Mouse (Mus musculus) thymus, adult 18-20 months (tissue): ENCODE results near the gene Cped1.

ENCODE experiments used
- DNase-seq, 2 experiments: peaks; one replicate each; pipeline ENCODE4 v3.0.0; 2022; ENCODE audit warnings: mixed read lengths in 2 of 2

The Cped1 gene

DNA sequence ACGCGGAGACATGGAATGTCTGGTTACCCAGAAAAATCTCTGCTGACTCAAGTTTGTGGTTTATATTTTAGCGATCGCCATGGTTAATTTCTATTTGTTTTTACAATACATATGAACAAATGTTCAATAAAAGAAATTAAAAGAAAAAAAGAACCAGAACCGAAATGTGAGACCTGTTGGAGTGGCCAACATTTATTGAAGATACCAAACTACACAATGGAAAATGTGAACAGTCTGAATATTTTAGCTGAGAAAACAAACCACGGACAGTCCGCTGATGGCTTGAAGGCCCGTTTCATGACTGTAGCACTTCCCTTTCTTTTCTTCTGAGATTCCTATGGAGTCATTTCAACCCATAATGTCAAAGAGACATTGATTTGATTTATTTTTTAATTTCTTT lies 201.3 kb downstream of the Cped1 start:
- DNase-seq: no peak

DNA sequence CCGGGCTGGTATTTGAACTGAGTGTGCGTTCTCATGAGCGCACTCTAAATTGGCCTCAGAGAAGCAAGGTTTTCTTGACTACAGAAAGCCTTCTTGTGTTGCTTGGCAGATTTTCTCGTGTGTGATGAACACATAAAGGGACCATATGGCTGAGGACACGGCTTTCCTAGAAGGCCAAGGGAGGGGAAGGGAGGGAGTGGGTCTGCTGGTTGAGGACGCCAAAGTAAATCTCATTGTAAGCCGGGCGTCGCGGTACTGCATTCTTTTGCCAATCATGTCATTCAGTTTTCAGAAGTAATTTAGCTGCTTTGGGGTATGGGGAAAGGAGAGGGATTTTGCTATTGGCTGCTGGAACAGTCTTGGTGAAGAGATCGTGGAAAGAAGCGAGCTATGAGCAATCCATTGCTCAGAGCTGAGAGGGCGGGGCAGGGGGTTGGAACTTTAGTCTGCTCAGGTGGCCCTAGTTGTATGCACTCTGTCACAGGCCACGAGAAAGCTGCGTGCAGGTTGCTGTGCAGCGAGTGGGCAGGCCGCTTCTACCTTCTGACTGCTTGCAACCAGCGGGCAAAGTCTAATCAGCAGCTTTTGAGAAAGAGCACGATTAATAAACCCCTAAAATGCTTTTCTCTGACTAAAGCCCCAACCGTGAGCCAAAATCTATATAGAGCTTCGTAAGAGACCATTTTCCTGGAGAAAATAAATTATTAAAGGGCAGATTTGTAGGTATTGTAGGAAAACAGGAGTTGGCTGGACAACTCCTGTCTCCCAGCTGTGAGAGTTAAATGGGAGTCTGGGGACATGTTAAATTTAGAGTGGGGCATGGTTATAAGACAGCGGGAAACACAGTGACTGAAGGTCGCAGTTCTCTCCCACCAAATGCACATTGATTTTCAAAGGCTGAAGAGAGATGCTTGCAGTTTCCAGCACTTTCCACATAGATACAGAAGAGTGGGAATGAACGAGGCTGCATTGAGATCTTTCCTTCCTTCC lies 203.9 kb downstream of the Cped1 start:
- DNase-seq: no peak

DNA sequence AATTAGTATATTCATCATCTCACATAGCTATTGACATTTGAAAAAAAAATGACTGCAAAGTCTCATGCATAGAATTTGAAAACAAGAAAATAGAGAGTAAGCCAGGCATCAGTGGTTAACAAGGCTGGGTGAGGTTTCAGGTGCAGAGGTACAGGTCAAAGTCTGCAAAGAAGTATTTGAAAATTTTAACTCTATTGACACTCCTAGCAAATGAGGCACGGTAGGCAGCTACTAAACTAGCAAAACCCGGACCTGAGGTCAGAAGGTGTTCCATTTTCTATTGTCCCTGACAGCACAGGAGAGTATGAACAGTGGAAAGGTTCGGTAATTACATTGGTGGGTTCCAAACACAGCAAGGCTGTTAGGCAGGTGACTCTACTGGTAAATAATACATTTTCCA lies 212.9 kb downstream of the Cped1 start:
- DNase-seq: no peak

DNA sequence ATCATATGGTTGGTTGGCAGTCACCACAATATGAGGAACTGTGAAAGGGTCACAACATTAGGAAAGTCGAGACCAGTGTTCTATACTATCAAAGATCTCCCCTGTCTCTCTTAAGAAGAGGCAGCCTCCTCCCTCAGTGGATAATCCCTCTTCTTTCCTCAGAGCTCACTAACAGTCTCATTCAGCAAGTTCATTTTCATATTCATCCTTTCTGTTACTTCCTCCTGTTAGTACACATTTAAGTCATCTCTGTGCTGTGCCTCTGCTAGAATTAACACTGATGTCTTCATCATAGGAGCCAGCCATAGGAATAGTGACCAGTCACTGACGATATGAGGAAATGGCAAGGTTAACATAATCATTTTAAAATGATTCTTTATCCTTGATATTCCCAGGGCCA lies 213.8 kb downstream of the Cped1 start:
- no peak for DNase-seq

DNA sequence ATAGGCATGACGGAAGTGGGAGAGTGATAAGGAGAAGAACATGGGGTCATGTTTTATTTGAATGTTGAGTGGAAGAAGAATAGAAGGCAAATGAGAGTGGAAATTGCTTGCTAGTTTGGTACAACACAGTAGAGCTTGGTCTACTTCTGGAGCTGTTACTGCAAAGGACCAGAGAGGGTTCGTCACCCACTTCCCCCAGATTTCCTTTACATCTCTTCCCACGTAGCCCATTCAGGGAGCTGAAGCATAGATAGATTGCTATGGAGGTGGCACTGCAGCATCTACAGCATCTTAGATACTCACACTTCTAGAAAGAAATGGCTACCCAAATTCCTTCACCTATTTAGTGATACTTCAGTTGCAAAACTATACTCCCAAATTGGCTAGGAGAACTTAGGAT lies 214.4 kb downstream of the Cped1 start:
- no peak for DNase-seq

DNA sequence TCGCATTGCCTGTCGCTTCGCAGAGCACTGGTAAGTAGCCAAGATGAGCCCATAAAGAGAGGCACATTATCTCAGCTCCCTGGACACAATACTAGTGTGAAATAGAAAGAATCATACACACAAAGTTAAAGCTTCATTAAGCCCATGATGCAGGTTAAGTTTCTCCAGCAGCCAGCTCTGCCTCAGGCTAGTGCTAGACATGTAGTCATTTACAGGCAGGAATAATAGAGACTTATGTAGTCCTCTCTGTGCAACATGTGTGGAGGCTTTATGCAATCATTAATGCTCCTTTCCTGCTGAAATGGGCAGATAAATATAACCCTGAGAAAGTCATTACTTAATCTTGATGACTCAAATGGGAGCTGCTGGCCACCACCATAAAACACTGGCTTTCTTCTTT lies 216.2 kb downstream of the Cped1 start:
- no peak for DNase-seq

DNA sequence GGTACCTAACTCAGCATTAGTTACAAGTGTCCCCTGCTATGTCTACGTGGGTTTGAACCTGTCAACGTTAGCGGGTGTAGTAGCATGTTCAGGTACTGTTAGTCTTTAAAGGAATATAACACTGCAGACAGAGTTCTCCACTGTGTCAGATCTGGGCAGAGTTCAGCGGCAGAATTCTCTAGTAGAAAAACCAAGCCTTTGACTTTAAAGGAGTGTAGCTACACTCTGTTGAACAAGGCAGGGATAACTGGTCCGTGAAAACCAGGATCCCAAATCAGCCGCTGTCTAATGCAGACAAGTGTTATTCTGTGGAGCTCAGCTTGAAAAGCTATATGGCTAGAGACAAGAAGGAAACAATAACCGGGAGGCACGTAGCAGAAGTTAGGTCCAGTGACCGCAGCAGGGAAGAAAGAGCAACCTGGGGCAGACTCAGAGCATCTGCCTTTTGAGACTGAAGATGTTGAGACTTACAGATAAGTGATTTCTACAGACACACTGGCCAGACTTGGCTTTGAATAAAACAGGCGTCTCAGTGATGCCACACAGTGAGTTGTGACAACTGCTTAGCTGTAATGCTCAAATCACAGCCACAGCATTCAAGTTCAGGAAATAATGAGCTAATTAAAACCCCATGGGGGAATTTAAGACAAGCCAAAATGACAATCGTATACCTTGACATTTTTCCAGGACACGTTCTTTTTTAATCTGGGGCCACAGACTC lies 219.5 kb downstream of the Cped1 start:
- DNase-seq: no peak

DNA sequence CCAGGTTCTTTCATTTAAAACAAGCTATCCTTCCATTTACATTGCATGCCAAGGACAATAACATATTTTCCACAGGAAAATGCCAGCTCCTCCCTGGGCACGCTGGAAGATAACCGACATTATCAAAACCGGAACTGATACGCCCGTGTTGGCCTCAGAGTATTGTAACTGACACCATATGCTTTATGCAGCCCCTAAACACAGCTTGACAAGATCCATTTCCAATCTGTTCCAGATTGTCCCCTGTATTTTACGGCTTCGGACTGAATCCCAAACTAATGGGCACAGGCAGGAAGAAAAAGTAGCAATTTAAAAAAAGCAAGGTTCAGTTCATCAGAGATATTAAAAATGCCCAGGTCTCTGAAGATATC lies 220.0 kb downstream of the Cped1 start:
- no peak for DNase-seq

DNA sequence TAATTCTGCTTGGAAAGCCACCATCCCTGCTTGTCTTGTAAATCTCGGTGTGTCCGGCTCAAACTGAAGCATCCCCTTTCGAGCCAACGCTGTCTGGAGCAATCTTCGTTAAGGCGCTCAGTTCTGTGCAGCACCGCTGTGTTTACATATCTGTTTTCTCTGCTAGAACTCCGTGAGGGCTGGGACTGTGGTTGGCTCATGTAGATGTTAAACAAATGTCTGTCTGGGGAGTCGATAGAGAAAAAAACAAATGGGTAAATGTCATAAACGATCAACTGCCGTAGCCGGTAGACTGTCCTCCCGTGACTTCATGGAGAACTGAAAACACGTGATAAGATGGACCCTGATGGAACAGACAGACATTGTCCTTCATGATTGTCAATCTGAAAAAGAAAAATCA lies 220.5 kb downstream of the Cped1 start:
- DNase-seq: no peak

DNA sequence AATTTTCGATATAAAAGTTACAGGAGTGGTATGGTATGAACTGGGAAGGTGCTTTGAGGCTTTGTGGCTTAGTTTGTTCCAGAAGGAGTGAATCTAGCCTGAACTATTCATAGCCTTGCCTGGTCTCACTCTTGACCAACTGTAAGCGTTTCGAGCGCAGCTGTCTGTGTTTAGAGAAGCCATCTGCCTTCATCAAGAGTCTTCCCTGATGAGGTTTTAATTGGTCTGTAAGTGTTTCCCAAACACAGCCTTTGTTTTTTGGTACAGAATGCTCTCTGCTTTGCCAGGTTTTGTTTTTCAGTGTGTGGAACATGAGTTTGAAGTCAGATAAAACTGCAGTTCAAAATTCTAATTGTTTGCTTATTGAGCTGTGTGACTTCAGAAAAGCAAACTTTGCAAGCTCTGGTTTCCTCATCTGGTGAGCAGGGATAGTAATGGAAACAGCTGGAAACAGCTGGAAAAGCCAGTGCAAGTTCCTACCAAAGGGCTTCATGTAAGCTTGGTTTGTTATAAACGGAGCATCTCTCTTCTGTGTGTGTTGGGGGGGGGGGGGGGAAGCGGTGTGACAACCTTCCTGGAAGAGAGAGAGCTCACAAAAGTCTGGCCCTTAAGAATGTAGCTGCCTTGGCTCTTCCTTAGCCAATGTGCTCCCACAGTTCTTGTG lies 221.0 kb downstream of the Cped1 start:
- no peak for DNase-seq

DNA sequence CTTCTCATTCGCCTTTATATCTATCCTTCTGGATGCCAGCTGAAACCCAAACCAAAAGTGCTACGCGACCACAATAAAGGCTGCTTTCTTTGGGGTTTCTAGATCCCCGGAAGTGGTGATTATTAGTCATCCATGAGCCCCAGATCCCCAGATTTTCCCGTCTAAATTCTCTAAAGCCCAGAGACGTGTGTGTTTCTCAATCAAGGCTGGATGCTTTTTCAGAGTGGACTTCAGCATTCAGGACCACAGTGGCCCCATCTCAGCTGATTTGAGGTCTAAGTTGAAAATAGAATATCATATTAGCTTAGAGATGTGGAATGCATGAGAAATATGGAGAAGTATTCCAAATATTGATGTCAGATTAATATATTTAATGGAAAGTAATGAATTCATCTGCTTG lies 226.4 kb downstream of the Cped1 start:
- no peak for DNase-seq

DNA sequence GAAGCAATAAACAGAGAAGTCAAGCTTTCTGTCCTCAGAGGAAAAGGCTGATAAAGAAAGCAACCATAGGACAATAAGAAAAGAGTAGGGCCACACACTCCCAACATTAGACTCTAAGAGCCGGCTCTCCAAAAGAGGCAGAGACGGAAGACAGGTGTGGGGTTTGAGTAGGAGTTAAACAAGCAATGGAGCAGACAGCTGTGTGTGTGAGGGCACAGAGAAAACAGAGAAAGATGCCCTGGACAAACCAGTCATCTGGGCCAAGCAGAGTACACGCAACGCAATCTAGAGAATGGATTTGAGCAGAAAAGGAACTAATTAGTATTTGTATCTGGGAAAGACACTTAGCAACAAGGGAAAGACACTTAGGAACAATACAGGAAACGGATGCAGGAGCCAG lies 227.5 kb downstream of the Cped1 start:
- no peak for DNase-seq

DNA sequence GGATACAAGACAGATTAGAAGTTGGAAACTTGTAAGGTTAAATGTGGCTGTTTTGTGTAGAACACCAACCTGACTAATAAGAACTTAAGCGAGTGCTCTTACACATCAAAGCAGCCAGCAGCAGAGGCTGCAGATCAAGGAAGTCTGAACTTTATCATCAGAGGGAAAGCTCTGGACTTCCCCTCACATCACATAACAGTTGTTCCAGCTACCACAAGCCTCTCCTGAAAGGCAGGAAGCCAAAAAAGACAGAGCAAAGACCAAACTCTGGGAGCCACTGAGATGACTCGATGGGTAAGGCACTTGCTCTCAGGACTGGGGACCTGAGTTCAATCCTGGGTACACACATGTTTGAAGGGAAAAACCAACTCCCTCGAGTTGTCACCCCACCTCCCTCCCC lies 228.1 kb downstream of the Cped1 start:
- no peak for DNase-seq

DNA sequence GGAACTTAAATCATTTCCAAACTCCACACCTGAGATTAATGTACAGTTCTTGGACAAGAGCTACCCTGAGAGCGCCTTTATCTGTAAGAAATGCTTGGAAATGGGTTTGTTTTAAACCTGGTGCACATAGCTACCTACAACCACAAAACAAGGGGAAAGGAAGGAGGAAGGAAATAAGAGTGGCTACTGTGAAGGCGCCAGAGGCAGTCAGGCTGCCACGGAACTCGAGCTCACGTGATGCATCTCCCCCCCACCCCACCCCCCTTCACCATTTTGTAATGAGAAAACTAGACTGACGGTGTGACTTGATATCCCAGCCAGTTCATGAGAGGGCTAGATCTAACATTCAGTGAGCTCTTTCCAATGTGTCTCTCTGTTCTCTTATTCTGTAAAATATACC lies 228.9 kb downstream of the Cped1 start:
- DNase-seq: no peak

DNA sequence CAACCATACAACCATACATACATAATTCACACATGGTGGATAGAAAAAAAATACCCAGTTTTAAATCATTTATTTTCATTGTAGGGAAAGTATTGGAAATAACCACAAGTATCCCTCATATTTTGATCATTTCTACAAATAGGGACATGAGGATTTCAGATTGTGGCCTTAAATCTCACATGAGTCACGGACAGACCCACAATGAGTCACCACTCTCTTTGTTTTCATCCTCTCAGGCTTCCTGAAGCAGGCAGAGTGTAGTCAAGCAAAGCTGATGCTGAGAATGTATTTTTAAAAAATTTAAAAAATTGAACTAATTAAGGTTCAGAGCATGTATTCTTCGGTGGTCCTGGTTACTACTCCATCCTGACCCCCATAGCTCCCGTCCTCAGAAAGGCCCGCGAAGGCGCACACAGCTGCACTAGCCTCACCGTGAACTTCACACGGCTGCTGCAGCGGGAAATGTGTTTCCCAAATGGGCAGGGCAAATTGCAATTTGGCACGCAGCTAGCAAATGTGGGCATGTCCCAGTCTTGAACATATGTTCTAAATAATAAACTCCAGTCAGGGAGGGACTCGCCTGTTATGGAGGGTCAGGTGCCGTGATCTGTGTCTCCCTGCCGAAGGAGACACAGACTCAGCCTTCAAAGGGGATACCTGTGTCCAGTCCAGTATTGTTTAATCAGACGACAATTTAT lies 230.7 kb downstream of the Cped1 start:
- DNase-seq: no peak

DNA sequence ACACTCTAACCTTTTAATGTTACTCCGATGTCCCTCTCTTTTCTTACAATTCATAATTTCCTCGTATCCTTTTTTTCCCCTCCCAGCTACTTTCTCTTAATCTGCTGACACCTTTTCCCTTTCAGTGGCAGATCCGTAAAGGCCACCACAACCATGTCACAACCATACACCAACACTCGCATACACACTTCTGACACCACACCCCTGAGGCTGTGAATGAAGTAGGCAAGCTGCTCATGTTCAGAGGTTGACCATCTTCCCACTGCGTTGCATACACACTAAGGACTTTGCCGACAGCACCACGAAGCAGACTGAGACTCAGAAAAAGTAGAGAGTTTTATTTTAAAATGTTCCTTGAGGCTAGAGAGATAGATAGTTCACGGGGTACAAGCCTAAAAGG lies 235.4 kb downstream of the Cped1 start:
- no peak for DNase-seq

DNA sequence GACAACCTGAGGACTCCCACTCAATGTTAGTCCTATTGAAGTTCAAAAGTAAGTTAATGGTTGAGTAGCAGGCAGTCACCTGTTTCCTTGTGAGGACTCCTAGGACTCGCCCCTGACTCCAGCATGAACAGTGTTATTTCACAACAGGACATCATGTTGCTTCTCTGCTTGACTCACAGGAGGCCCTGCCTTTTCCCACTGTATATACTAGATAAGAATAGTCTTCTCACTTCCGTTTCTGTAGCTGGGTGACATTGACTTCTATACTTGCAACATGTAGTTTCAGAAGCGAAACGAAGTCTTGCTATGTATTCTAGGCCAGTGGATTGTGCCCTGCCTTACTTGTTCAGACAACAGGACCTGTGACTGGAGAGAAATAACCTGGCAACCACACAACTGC lies 236.4 kb downstream of the Cped1 start:
- DNase-seq: no peak

DNA sequence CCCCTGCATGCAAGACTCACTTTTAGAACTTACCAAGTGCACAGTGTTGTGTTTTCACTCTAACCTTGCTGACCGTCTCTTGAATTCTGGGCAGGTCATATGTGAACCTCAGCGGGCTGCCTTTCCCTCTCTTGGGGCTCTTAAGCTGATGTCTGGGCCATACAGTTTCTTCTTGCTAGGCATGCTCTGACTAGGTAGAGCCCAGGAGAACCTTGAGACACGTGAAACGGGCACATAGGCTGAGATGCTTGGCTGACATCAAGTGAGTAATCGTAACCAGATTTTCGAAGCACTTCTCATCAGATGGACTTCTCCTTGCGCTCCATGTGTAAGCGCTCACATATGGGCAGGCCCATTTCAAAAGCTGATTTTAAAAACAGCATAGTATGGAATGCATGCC lies 237.2 kb downstream of the Cped1 start:
- no peak for DNase-seq

DNA sequence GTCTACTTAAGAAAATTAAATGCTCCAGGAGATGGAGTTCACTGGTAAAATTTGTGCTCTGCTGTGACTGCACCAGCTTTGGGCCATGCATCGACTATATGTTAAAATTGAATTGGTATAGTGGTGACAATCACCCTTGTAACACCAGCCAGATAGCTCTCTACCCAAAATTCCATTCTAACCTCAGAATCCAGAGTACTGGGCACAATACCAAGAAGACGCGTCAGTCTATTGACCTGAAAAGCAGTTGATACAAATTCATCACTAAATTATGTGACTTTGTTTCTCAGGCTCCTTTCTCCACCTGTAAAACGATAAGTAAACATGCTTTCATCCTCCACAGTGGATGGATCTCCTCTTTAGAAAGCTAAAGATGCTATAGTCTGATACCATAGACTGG lies 238.6 kb downstream of the Cped1 start:
- no peak for DNase-seq

DNA sequence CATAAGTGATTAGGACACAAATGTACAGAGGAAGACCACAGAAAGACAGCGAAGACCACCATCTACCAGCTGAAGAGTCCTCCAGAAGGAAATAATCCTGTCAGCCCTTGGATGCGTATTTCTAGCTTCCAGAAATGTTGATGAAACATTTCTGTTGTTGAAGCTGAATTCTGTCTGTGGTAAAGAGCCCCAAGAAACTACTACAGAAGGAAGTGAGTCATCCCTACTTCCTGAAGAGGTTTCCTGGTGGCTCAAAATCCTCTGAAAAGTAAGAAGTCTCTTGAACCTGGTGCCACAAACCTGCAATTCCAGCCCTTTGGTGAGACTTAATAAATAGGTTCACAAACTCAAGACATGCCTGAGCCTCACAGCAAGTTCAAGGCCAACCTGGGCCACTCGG lies 245.5 kb downstream of the Cped1 start:
- DNase-seq: no peak

DNA sequence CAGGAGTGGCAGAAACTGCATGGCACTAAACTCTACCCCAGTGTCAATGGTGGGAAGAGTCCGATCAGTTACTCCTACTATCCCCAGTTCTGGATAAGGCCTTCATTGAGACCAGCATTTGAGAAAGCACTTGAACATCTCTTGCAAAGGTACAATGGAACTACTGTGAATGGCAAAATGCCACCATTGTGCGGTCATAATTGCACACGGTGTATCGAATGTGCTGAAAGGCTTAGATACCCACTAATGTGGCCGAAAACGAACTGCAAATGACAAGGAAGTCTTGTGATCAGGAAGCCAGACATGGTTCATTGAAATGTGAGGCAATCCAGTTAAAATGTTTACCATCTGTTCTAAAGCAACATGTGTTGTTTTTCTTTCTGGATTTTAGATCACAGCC lies 247.8 kb downstream of the Cped1 start:
- DNase-seq: no peak

DNA sequence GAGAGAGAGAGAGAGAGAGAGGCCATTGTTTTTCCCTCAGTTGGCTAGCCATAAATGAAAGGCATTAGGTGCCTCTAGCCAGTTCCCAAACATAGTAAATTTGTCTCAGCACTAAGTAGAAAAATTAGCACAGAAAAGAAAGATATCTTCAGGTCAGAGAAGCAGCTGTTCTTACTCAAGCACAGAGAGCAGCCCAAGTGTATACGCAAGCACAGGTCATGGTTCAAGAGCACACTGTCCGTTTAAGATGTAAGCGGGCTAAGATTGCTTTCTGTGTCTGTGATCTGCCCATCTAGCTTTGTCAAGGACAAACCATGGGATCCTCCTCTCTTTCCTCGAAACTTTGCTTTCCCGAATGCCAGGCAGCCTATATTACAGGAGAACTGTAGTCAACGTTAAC lies 249.4 kb downstream of the Cped1 start:
- DNase-seq: no peak

DNA sequence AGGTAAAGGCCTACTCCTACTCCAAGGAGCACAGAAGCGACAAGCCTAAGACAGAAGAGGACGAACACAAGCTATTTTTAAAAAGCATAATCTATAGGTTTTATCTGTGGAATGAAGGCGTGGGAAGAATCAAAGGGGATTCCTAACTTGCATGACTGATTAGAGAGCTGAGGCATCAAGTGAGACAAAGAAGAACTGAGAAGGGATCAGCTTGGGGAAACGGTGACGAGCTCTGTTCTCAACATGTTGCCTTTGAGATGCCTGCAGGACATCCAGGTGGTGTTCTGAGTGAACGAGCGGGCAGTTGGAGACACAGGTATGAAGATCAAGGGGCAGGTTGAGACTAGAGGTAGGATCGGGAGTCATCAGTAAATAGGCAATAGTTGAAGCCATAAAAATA lies 257.6 kb downstream of the Cped1 start:
- DNase-seq: no peak
